Mouse (Mus musculus) neural tube, embryonic 14.5 days (tissue): ENCODE measurements at regions not wholly inside any gene's neighbourhood (a gene's known extent, or its start where the extent isn't known, plus 50 kb on each side); places are given as distances from the start of the nearest gene placed in this dataset.
A peak's percentile ranks its signal among the peaks of the same experiment; 100 is the strongest.

Source experiments
- ATAC-seq: fragments of 200-750 bp; cut with Nextera tagmentation; 2 replicates; pipeline ENCODE4 v1.8.0; 2017; ENCODE audit warnings: low read depth, mild to moderate bottlenecking, moderate TSS enrichment, moderate library complexity
- H3K27ac ChIP-seq: fragments of 300-500 bp; sonication (generic); 2 replicates; pipeline ENCODE4 v1.5.1; 2014; ENCODE audit warnings: low read depth, mild to moderate bottlenecking, control low read depth, low read length, moderate library complexity, mixed read lengths
- H3K27me3 ChIP-seq: fragments of 300-500 bp; sonication (generic); 2 replicates; pipeline ENCODE4 v1.6.1; 2014; ENCODE audit warnings: low read length; ENCODE audit not compliant: control insufficient read depth, insufficient read depth
- H3K36me3 ChIP-seq: fragments of 300-500 bp; sonication (generic); 2 replicates; pipeline ENCODE4 v1.6.1; 2014; ENCODE audit warnings: low read length, mixed read lengths; ENCODE audit not compliant: control insufficient read depth, insufficient read depth
- H3K4me1 ChIP-seq: fragments of 300-500 bp; sonication (generic); 2 replicates; pipeline ENCODE4 v1.6.1; 2014; ENCODE audit warnings: low read length; ENCODE audit not compliant: control insufficient read depth, insufficient read depth
- H3K4me2 ChIP-seq: fragments of 300-500 bp; sonication (generic); 2 replicates; pipeline ENCODE4 v1.6.1; 2014; ENCODE audit warnings: mild to moderate bottlenecking, low read depth, low read length, control low read depth
- H3K4me3 ChIP-seq: fragments of 300-500 bp; sonication (generic); 2 replicates; pipeline ENCODE4 v1.5.1; 2014; ENCODE audit warnings: low read depth, low read length, control low read depth, mixed read lengths
- H3K9ac ChIP-seq: fragments of 300-500 bp; sonication (generic); replicated peaks from 2 replicates; pipeline ENCODE4 v1.6.1; 2014; ENCODE audit warnings: low read depth, mild to moderate bottlenecking, control low read depth, low read length, mixed read lengths
- H3K9me3 ChIP-seq: fragments of 300-500 bp; sonication (generic); 2 replicates; pipeline ENCODE4 v1.6.1; 2016; ENCODE audit warnings: low read length; ENCODE audit not compliant: control insufficient read depth
- WGBS: fragments of 180-500 bp; shearing (Covaris S2); extraction: QIAGEN DNeasy Blood & Tissue Kit; methylation state at CpG from one replicate; pipeline ENCODE4 v1.1.7; 2014; 5-methylcytosine and 5-hydroxymethylcytosine counted together

DNA sequence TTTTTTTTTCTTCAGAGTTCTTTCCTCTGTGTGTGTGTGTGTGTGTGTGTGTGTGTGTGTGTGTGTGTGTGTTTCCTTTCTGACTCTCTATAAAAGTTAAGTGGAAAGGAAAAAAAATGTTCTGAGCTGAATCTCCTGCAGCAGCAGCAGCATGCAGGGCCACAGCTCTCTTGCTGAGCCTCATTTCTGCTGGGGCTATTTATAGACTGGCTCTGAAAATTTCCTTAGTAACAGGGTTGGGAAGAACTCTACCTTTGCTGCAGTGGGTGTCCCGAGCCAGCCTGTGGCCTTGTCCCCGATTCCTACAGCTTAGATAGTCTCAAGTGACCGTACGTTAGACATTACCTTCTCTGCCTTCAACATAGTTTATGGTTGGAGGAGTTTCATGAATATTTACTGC lies 1075.6 kb downstream of the Synb start:
- H3K27me3 ChIP-seq = no peaks in the 10 kb centered on the region
- H3K36me3 ChIP-seq = no peaks in the 10 kb centered on the region
- no peak overlapping the region for H3K27ac ChIP-seq
- H3K4me3 ChIP-seq = no peak overlapping the region
- no peak overlapping the region for H3K4me2 ChIP-seq
- H3K9ac ChIP-seq = no peak overlapping the region
- no peaks in the 10 kb centered on the region for H3K9me3 ChIP-seq
- WGBS = 41% methylated on average over 4 of the region's 4 CpGs
- no peaks in the 10 kb centered on the region for H3K4me1 ChIP-seq
- ATAC-seq = no peak

DNA sequence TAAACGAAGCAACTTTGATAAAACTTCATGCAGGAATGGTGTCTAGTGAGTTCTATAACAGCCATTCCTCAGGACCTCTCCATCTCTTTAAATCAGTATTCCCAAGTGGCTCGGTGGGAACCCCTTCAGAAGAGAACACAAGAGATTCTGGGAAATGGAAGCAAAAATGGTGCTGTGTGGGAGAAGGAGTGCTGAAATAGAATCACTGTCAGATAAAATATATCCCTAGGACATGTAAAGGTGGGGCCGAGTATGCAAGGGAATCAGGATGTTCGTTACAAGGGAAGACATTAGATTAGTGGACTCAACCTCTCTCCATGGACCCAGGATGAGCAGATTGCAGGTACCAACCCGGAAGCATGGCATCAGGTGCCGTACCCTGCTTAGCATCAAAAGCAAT lies 1076.1 kb downstream of the Synb start:
- Histone ChIP-seq H3K4me3 (no peak overlapping the region), H3K36me3 (no peaks in the 10 kb centered on the region), H3K27ac (no peak overlapping the region), H3K4me2 (no peak overlapping the region), H3K27me3 (no peaks in the 10 kb centered on the region), H3K9ac (no peak overlapping the region), H3K9me3 (no peaks in the 10 kb centered on the region), H3K4me1 (no peaks in the 10 kb centered on the region)
- no peak for ATAC-seq
- 80% methylated on average over 6 of the region's 6 CpGs for WGBS

DNA sequence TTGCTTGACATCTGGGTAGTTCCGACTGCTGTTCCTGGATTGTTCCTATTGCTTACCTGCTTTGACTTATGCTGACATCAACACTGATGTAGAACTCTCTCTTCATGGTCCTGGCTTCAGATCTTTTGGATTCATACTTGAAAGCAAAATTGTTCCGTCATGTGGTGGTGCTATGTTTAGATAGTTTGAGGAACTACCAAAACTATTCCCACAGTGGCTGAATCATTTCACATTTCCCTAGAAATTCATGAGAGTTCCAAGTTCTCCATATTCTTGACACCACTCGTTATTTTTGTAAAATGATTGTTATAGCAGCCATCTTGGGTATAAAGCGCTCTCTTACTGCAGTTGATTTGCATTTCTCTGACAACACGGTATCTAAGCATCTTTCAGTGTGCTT lies 1080.2 kb downstream of the Synb start:
- H3K4me3 ChIP-seq = no peak overlapping the region
- H3K4me1 ChIP-seq = no peaks in the 10 kb centered on the region
- H3K4me2 ChIP-seq = no peak overlapping the region
- WGBS = 85% methylated on average over 5 of the region's 5 CpGs
- no peak for ATAC-seq
- no peaks in the 10 kb centered on the region for H3K27me3 ChIP-seq
- no peaks in the 10 kb centered on the region for H3K9me3 ChIP-seq
- no peaks in the 10 kb centered on the region for H3K36me3 ChIP-seq
- H3K9ac ChIP-seq = no peak overlapping the region
- H3K27ac ChIP-seq = no peak overlapping the region

DNA sequence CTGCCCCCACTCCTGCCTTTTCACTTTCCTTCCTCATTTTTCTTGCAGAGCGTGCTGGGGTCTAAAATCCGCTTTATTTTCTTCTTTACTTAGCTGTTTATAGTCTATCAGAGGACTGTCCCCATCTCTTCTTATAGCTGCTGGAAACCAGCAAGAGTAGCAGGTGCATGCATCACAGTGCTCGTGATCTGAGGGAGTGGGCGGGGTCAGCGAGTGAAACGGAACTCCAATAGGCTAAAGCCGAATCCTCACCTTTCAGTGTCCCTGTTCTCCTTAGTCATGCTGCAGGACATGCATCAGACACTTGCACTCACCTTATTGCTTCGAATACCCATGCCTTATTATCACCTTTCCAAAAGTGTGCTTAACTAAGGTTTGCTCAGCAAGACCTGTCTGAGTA lies 1095.3 kb downstream of the Synb start:
- ATAC-seq = peak; percentile 60; the same call in 1 of the 2 replicates

DNA sequence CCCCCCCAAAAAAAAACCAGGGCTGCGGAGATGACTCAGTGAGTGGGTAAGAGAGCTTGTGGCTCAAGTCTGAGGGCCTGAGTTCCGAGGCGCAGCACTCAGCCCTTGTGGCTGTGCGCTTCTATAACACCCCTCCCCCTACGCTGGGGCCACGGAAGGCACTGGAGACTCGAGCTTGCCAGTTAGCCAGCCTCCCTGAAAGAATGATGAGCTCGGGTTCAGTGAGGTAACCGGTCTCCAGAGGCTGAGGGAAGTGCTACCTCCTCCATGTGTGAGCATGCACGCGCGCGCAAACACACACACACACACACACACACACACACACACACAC lies 1096.7 kb downstream of the Synb start:
- H3K27ac ChIP-seq = 0 out of 2 replicates have a peak overlapping the region, but pooled peaks have one; percentile 13
- H3K4me3 ChIP-seq = no peak overlapping the region
- H3K9me3 ChIP-seq = no peaks in the 10 kb centered on the region
- no peak overlapping the region for H3K9ac ChIP-seq
- no peak overlapping the region; the same call in 1 of the 2 replicates for H3K4me2 ChIP-seq
- no peaks in the 10 kb centered on the region for H3K27me3 ChIP-seq
- WGBS = 7% methylated on average over 13 of the region's 13 CpGs
- H3K36me3 ChIP-seq = no peaks in the 10 kb centered on the region
- peak; percentile 77 for ATAC-seq
- H3K4me1 ChIP-seq = peaks cover 8% of the 10 kb centered on the region; the same call in 1 of the 2 replicates

More for the DNA sequence above, 1095.3 kb downstream of the Synb start:
- 6% methylated on average over 8 of the region's 8 CpGs for WGBS
- H3K36me3 ChIP-seq = no peaks in the 10 kb centered on the region
- no peaks in the 10 kb centered on the region for H3K27me3 ChIP-seq
- peak overlapping the region; percentile 21; the same call in 1 of the 2 replicates for H3K4me2 ChIP-seq
- no peak overlapping the region; the same call in 1 of the 2 replicates for H3K27ac ChIP-seq
- no peak overlapping the region for H3K4me3 ChIP-seq
- H3K9ac ChIP-seq = no peak overlapping the region
- no peaks in the 10 kb centered on the region for H3K9me3 ChIP-seq
- peaks cover 8% of the 10 kb centered on the region; the same call in 1 of the 2 replicates for H3K4me1 ChIP-seq

DNA sequence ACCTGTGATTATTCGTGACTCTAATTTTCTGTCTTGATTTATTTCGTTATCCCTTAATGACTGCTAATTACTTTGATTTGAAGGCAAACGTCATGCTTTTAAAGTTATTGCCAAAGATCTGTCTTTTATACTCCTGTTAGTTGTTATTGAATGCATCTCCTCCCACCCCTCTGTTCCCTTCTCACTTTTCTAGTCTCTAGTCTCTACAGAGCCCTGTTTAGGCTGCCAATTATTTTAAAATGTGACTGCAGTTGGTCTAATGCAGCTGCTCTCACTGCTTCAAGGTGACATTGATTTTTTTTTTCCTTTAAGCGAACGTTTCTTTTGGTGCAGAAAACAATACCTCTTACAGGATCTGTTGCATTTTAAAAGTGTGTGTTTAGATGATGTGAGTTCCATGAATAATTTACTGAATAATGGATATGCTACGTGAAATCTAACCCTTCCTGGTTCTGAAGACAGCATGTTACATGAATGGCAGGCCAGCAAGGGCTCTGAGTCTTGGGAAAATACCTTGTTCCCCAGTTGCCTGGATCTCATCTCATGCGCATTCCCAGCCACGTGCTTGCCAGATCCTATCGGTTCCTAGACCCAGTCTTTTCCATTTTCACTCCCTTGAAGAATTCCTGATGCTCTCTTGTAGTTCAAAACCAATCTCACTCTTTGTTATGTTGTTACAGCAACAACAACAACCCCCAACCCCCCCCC lies 1097.2 kb downstream of the Synb start:
- Histone ChIP-seq H3K27ac (no peak overlapping the region), H3K4me2 (no peak overlapping the region; the same call in 1 of the 2 replicates), H3K4me3 (no peak overlapping the region), H3K36me3 (no peaks in the 10 kb centered on the region), H3K9me3 (no peaks in the 10 kb centered on the region), H3K4me1 (peaks cover 8% of the 10 kb centered on the region; the same call in 1 of the 2 replicates), H3K9ac (no peak overlapping the region), H3K27me3 (no peaks in the 10 kb centered on the region)
- 20% methylated on average over 9 of the region's 9 CpGs for WGBS
- no peak; the same call in 1 of the 2 replicates for ATAC-seq

GRCm38 (mm10) chr14:68196201-68196600 lies 1097.9 kb downstream of the Synb start:
- Histone ChIP-seq H3K36me3 (no peaks in the 10 kb centered on the region), H3K4me2 (no peak overlapping the region), H3K27me3 (no peaks in the 10 kb centered on the region), H3K9ac (no peak overlapping the region), H3K9me3 (no peaks in the 10 kb centered on the region), H3K4me1 (peaks cover 8% of the 10 kb centered on the region; the same call in 1 of the 2 replicates), H3K4me3 (no peak overlapping the region), H3K27ac (no peak overlapping the region)
- ATAC-seq = no peak
- WGBS = 51% methylated on average over 9 of the region's 9 CpGs

GRCm38 (mm10) chr14:68189876-68190275 lies 1104.2 kb downstream of the Synb start:
- no peaks in the 10 kb centered on the region for H3K4me1 ChIP-seq
- peak; percentile 44; the same call in 1 of the 2 replicates for ATAC-seq
- no peaks in the 10 kb centered on the region for H3K27me3 ChIP-seq
- 29% methylated on average over 4 of the region's 4 CpGs for WGBS
- H3K9me3 ChIP-seq = no peaks in the 10 kb centered on the region
- H3K4me2 ChIP-seq = no peak overlapping the region
- no peak overlapping the region for H3K27ac ChIP-seq
- no peak overlapping the region for H3K9ac ChIP-seq
- H3K36me3 ChIP-seq = no peaks in the 10 kb centered on the region
- no peak overlapping the region for H3K4me3 ChIP-seq

- no peaks in the 10 kb centered on the region for H3K27me3 ChIP-seq
- no peak overlapping the region for H3K9ac ChIP-seq
- no peaks in the 10 kb centered on the region for H3K9me3 ChIP-seq
- H3K4me1 ChIP-seq = no peaks in the 10 kb centered on the region
- no peak overlapping the region for H3K4me3 ChIP-seq
- no peak overlapping the region for H3K4me2 ChIP-seq
- no peak overlapping the region for H3K27ac ChIP-seq
- WGBS = 74% methylated on average over 5 of the region's 5 CpGs
- H3K36me3 ChIP-seq = no peaks in the 10 kb centered on the region
- no peak for ATAC-seq
These were observed 1105.8 kb downstream of the Synb start for GRCm38 (mm10) chr14:68188325-68188724.
